Mouse (Mus musculus): Measurements from ENCODE around the gene Zfp790.

GRCm38 (mm10) chr7:29828001-29828400 lies 12.1 kb downstream of the Zfp790 start:
- TF ChIP-seq POLR2A (IDR thresholded peaks at IDR 0.05; ENCODE audit: insufficient read depth, low read depth, low read length) (no peak), CTCF (IDR thresholded peaks at IDR 0.05) (no peak), EP300 (IDR thresholded peaks at IDR 0.05; ENCODE audit: insufficient read depth, low read depth, low read length) (no peak)
